Mouse (Mus musculus): ENCODE measurements around the gene Ppp1r13l. TPM values are rescaled to one million over a fixed set of nuclear protein-coding genes. Genes with fewer than 3 reads are reported as not detected.

Gene Ppp1r13l
- polyA plus RNA-seq, 1 experiment: 5.9 TPM

DNA sequence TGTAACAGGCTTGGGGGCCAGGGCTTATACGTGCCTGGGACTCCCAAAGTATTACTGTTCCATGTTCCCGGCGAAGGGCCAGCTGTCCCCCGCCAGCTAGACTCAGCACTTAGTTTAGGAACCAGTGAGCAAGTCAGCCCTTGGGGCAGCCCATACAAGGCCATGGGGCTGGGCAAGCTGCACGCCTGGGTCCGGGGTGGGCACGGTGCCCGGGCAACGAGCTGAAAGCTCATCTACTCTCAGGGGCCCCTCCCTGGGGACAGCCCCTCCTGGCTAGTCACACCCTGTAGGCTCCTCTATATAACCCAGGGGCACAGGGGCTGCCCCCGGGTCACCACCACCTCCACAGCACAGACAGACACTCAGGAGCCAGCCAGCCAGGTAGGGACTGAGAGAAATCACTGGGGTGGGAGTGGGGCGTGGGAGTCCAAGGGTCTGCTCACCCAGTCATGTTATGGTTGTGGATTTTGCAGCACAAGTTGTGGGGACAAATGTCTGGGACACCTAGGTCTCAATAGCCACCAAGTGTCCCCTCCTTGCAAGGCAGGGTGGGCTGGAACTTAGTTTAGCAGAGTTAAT, 51.3 kb downstream of the Ppp1r13l start:
- Histone ChIP-seq H3K36me3 (ENCODE audit: control insufficient read depth, insufficient read depth, low read length) (no peaks in the 10 kb centered on the region), H3K4me3 (ENCODE audit: insufficient read depth, low read depth, low read length) (no peak overlapping the region), H3K4me1 (ENCODE audit: control insufficient read depth, insufficient read depth, low read length) (no peaks in the 10 kb centered on the region), H3K27ac (ENCODE audit: insufficient read depth, low read depth, low read length) (no peak overlapping the region), H3K27me3 (replicated peaks; ENCODE audit: control insufficient read depth, insufficient read depth, low read length) (no peaks in the 10 kb centered on the region)
- DNase-seq: no peak
- WGBS: 67% methylated on average over 11 of the region's 11 CpGs
- TF ChIP-seq POLR2A (IDR thresholded peaks at IDR 0.05; ENCODE audit: low read depth, low read length): no peak
- TF ChIP-seq CTCF (conservative IDR thresholded peaks at IDR 0.05; ENCODE audit: insufficient read depth, insufficient read length, low read depth, low read length): no peak

GRCm38 (mm10) chr7:19411783-19412182, 52.2 kb downstream of the Ppp1r13l start:
- H3K4me1 ChIP-seq (ENCODE audit: control insufficient read depth, insufficient read depth, low read length): no peaks in the 10 kb centered on the region
- no peak overlapping the region for H3K27ac ChIP-seq (ENCODE audit: insufficient read depth, low read depth, low read length)
- WGBS: 85% methylated on average over 5 of the region's 5 CpGs
- TF ChIP-seq POLR2A (IDR thresholded peaks at IDR 0.05; ENCODE audit: low read depth, low read length) (no peak), CTCF (conservative IDR thresholded peaks at IDR 0.05; ENCODE audit: insufficient read depth, insufficient read length, low read depth, low read length) (no peak)
- H3K36me3 ChIP-seq (ENCODE audit: control insufficient read depth, insufficient read depth, low read length): no peaks in the 10 kb centered on the region
- no peak overlapping the region for H3K4me3 ChIP-seq (ENCODE audit: insufficient read depth, low read depth, low read length)
- DNase-seq: no peak
- no peaks in the 10 kb centered on the region for H3K27me3 ChIP-seq (replicated peaks; ENCODE audit: control insufficient read depth, insufficient read depth, low read length)

- Histone ChIP-seq H3K4me3 (ENCODE audit: insufficient read depth, low read depth, low read length) (no peak overlapping the region), H3K27me3 (replicated peaks; ENCODE audit: control insufficient read depth, insufficient read depth, low read length) (no peaks in the 10 kb centered on the region), H3K4me1 (ENCODE audit: control insufficient read depth, insufficient read depth, low read length) (no peaks in the 10 kb centered on the region), H3K27ac (ENCODE audit: insufficient read depth, low read depth, low read length) (no peak overlapping the region), H3K36me3 (ENCODE audit: control insufficient read depth, insufficient read depth, low read length) (no peaks in the 10 kb centered on the region)
- WGBS: 69% methylated on average over 3 of the region's 3 CpGs
- TF ChIP-seq POLR2A (IDR thresholded peaks at IDR 0.05; ENCODE audit: low read depth, low read length) (no peak), CTCF (conservative IDR thresholded peaks at IDR 0.05; ENCODE audit: insufficient read depth, insufficient read length, low read depth, low read length) (no peak)
- DNase-seq: no peak
These were observed 54.0 kb downstream of the Ppp1r13l start for GRCm38 (mm10) chr7:19413525-19413924.

- no peaks in the 10 kb centered on the region for H3K36me3 ChIP-seq (ENCODE audit: control insufficient read depth, insufficient read depth, low read length)
- TF ChIP-seq CTCF (conservative IDR thresholded peaks at IDR 0.05; ENCODE audit: insufficient read depth, insufficient read length, low read depth, low read length) (no peak), POLR2A (IDR thresholded peaks at IDR 0.05; ENCODE audit: low read depth, low read length) (no peak)
- no peak overlapping the region for H3K4me3 ChIP-seq (ENCODE audit: insufficient read depth, low read depth, low read length)
- no peaks in the 10 kb centered on the region for H3K27me3 ChIP-seq (replicated peaks; ENCODE audit: control insufficient read depth, insufficient read depth, low read length)
- no peaks in the 10 kb centered on the region for H3K4me1 ChIP-seq (ENCODE audit: control insufficient read depth, insufficient read depth, low read length)
- WGBS: 65% methylated on average over 15 of the region's 15 CpGs
- no peak overlapping the region for H3K27ac ChIP-seq (ENCODE audit: insufficient read depth, low read depth, low read length)
- no peak for DNase-seq
These were observed 57.0 kb downstream of the Ppp1r13l start for GRCm38 (mm10) chr7:19416590-19416989.

DNA sequence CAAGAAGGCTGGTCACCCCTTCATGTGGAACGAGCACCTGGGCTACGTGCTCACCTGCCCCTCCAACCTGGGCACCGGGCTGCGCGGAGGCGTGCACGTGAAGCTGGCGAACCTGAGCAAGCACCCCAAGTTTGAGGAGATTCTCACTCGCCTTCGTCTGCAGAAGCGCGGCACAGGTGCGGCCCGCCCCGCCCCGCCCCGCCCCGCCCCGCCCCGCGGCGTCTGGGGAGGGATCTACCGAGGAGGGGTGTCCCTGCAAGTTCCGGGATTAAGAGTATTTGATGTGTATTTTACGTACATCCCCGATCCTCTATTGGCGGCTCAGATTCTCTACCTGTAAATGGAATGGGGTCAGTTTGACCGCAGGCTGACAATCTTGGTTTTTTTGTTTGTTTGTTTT, 60.6 kb downstream of the Ppp1r13l start:
- whole genome bisulfite sequencing: 2% methylated on average over 28 of the region's 28 CpGs
- Histone ChIP-seq H3K36me3 (ENCODE audit: control insufficient read depth, insufficient read depth, low read length) (no peaks in the 10 kb centered on the region), H3K27me3 (replicated peaks; ENCODE audit: control insufficient read depth, insufficient read depth, low read length) (no peaks in the 10 kb centered on the region), H3K27ac (ENCODE audit: insufficient read depth, low read depth, low read length) (no peak overlapping the region), H3K4me1 (ENCODE audit: control insufficient read depth, insufficient read depth, low read length) (no peaks in the 10 kb centered on the region), H3K4me3 (ENCODE audit: insufficient read depth, low read depth, low read length) (0 out of 2 replicates have a peak overlapping the region, but pooled peaks have one; percentile 20)
- DNase-seq: no peak
- TF ChIP-seq CTCF (conservative IDR thresholded peaks at IDR 0.05; ENCODE audit: insufficient read depth, insufficient read length, low read depth, low read length) (no peak), POLR2A (IDR thresholded peaks at IDR 0.05; ENCODE audit: low read depth, low read length) (no peak)

DNA sequence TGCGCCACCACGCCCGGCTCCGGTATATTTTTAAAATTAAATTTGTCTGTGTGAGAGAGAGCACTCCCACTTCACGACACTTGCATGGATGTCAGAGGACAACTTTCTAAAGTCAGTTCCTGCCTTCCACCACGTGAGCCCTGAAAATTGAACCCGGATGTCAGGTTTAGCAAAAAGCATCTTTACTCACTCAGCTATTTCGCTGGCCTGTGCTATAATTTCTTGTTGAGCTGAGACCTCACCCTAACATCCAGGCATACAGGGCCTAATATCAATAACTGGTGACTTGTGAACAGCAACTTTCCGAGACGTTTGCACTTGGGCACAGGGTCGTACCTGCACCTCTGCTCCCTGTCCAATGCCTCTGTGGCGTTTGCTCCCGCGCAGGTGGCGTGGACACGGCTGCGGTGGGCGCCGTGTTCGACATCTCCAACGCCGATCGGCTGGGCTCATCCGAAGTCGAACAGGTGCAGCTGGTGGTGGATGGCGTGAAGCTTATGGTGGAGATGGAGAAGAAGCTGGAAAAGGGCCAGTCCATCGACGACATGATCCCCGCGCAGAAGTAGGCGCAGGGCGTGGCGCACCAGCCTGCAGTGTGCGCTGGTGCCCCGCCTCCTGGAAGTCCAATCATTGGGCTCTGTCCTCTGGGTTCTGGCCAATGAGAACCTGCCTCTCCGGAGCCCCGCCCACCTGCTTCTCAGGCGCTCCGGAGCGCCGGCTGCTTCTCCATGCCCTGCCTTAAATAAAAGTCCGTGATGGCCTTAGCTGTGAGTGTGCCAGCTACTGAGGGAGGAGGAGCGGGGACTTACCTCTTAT, 61.5 kb downstream of the Ppp1r13l start:
- peak overlapping the region; percentile 43 for H3K4me3 ChIP-seq (ENCODE audit: insufficient read depth, low read depth, low read length)
- no peaks in the 10 kb centered on the region; the same call in 1 of the 2 replicates for H3K36me3 ChIP-seq (ENCODE audit: control insufficient read depth, insufficient read depth, low read length)
- H3K27ac ChIP-seq (ENCODE audit: insufficient read depth, low read depth, low read length): no peak overlapping the region
- no peak for TF ChIP-seq CTCF (conservative IDR thresholded peaks at IDR 0.05; ENCODE audit: insufficient read depth, insufficient read length, low read depth, low read length)
- TF ChIP-seq POLR2A (IDR thresholded peaks at IDR 0.05; ENCODE audit: low read depth, low read length): no peak
- peak; percentile 95 for DNase-seq
- H3K27me3 ChIP-seq (replicated peaks; ENCODE audit: control insufficient read depth, insufficient read depth, low read length): no peaks in the 10 kb centered on the region
- H3K4me1 ChIP-seq (ENCODE audit: control insufficient read depth, insufficient read depth, low read length): no peaks in the 10 kb centered on the region
- 11% methylated on average over 43 of the region's 43 CpGs for WGBS

DNA sequence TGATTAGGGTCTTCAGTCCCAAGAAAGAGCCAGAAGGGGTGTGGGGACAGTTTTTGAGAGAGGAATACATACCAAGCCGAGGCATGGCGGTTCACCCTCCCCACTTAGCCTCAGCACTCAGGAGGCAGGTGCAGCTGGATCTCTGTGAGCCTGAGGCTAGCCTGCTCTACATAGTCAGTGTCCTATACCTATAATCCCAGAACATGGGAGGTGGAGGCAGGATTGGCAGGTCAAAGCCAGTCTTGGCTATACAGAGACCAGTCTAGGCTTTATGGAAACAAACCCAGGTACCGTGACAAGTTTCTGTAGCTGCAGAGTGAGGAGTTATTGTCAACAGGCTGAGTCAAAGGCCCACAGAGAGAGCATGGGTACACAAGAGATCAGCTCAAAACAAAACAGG, 63.5 kb downstream of the Ppp1r13l start:
- TF ChIP-seq CTCF (conservative IDR thresholded peaks at IDR 0.05; ENCODE audit: insufficient read depth, insufficient read length, low read depth, low read length): no peak
- TF ChIP-seq POLR2A (IDR thresholded peaks at IDR 0.05; ENCODE audit: low read depth, low read length): no peak
- H3K27me3 ChIP-seq (replicated peaks; ENCODE audit: control insufficient read depth, insufficient read depth, low read length): no peaks in the 10 kb centered on the region
- no peak overlapping the region for H3K27ac ChIP-seq (ENCODE audit: insufficient read depth, low read depth, low read length)
- no peak overlapping the region for H3K4me3 ChIP-seq (ENCODE audit: insufficient read depth, low read depth, low read length)
- no peak for DNase-seq
- WGBS: 81% methylated on average over 3 of the region's 3 CpGs
- H3K4me1 ChIP-seq (ENCODE audit: control insufficient read depth, insufficient read depth, low read length): no peaks in the 10 kb centered on the region
- H3K36me3 ChIP-seq (ENCODE audit: control insufficient read depth, insufficient read depth, low read length): no peaks in the 10 kb centered on the region; the same call in 1 of the 2 replicates

Measured in kidney, adult 2 months (tissue).